Mouse (Mus musculus): ENCODE measurements around the gene Itga9. TPM values are rescaled to one million over a fixed set of nuclear protein-coding genes. Genes with fewer than 3 reads are reported as not detected.

Itga9 gene
- polyA plus RNA-seq (2015; fragmentation: Nextera tagmentation; extraction: Ambion mirVana): 23.4 and 23.8 TPM in 2 replicates

- Histone ChIP-seq H3K4me2 (peak within 1 kb of the TSS; percentile 97), H3K9me3 (no peaks in the 10 kb centered on the region), H3K27ac (peak within 1 kb of the TSS; percentile 54), H3K4me3 (peak within 1 kb of the TSS; percentile 62), H3K4me1 (peaks cover 27% of the 10 kb centered on the region), H3K36me3 (no peaks in the 10 kb centered on the region), H3K27me3 (no peaks in the 10 kb centered on the region; the same call in 1 of the 2 replicates), H3K9ac (peak within 1 kb of the TSS; percentile 61)
- WGBS: 9% methylated on average over 40 of the region's 42 CpGs
- peak; percentile 84 for ATAC-seq (ENCODE audit: borderline replicate concordance, extremely low read depth, low FRiP score, low TSS enrichment)
Measured at GRCm38 (mm10) chr9:118606148-118606816, at the start of gene Itga9. Itga9 (plus strand) TSS chr9:118606690.

- Histone ChIP-seq H3K9ac (no peak overlapping the region), H3K4me2 (no peak overlapping the region), H3K36me3 (peaks cover 78% of the 10 kb centered on the region), H3K9me3 (no peaks in the 10 kb centered on the region), H3K27me3 (no peaks in the 10 kb centered on the region), H3K27ac (no peak overlapping the region), H3K4me3 (no peak overlapping the region), H3K4me1 (no peaks in the 10 kb centered on the region)
- WGBS: 76% methylated on average over 24 of the region's 24 CpGs
- 0 out of 2 replicates have a peak, but pooled peaks have one; percentile 11 for ATAC-seq (ENCODE audit: borderline replicate concordance, extremely low read depth, low FRiP score, low TSS enrichment)
Measured at GRCm38 (mm10) chr9:118556951-118557780, 49.3 kb upstream of the Itga9 start.

GRCm38 (mm10) chr9:118563356-118563755 lies 43.1 kb upstream of the Itga9 start:
- Histone ChIP-seq H3K27ac (no peak overlapping the region), H3K9me3 (no peaks in the 10 kb centered on the region), H3K27me3 (no peaks in the 10 kb centered on the region), H3K9ac (no peak overlapping the region), H3K4me3 (no peak overlapping the region), H3K36me3 (peaks cover 82% of the 10 kb centered on the region), H3K4me1 (no peaks in the 10 kb centered on the region), H3K4me2 (no peak overlapping the region)
- WGBS: 95% methylated on average over 11 of the region's 11 CpGs
- no peak for ATAC-seq (ENCODE audit: borderline replicate concordance, extremely low read depth, low FRiP score, low TSS enrichment)

GRCm38 (mm10) chr9:118563866-118564265 lies 42.6 kb upstream of the Itga9 start:
- Histone ChIP-seq H3K4me2 (no peak overlapping the region), H3K36me3 (peaks cover 78% of the 10 kb centered on the region), H3K27me3 (no peaks in the 10 kb centered on the region), H3K27ac (no peak overlapping the region), H3K9me3 (no peaks in the 10 kb centered on the region), H3K9ac (no peak overlapping the region), H3K4me1 (no peaks in the 10 kb centered on the region), H3K4me3 (no peak overlapping the region)
- 87% methylated on average over 7 of the region's 7 CpGs for WGBS
- ATAC-seq (ENCODE audit: borderline replicate concordance, extremely low read depth, low FRiP score, low TSS enrichment): no peak

DNA sequence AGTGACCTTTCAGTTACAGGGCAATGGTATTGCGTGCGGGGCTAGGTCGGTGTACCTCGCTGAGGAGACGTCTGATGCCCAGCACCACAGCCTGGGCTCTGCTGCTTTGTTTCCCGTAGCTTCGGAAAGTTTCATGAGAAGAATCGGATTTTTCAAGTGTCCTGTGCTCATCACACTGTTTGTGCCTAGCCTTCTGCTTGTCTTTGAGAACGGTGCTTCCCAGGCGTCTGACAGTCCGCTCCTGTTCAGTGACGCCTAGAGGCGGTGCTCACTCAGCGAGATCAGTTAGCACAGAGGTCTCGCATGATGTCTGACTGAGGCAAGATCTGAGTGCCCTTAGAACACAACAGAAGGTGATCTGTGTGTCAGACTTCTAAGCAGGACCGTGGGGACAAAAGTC lies 41.8 kb upstream of the Itga9 start:
- 83% methylated on average over 16 of the region's 16 CpGs for WGBS
- no peak overlapping the region for H3K27ac ChIP-seq
- H3K4me2 ChIP-seq: no peak overlapping the region
- peaks cover 78% of the 10 kb centered on the region for H3K36me3 ChIP-seq
- no peak overlapping the region for H3K9ac ChIP-seq
- no peaks in the 10 kb centered on the region for H3K4me1 ChIP-seq
- no peak overlapping the region for H3K4me3 ChIP-seq
- no peak for ATAC-seq (ENCODE audit: borderline replicate concordance, extremely low read depth, low FRiP score, low TSS enrichment)
- no peaks in the 10 kb centered on the region for H3K9me3 ChIP-seq
- no peaks in the 10 kb centered on the region for H3K27me3 ChIP-seq

GRCm38 (mm10) chr9:118569328-118569727 lies 37.2 kb upstream of the Itga9 start:
- Histone ChIP-seq H3K36me3 (peaks cover 58% of the 10 kb centered on the region), H3K27me3 (no peaks in the 10 kb centered on the region), H3K4me3 (no peak overlapping the region), H3K27ac (no peak overlapping the region), H3K9ac (no peak overlapping the region), H3K9me3 (no peaks in the 10 kb centered on the region), H3K4me2 (no peak overlapping the region), H3K4me1 (no peaks in the 10 kb centered on the region)
- no peak for ATAC-seq (ENCODE audit: borderline replicate concordance, extremely low read depth, low FRiP score, low TSS enrichment)
- 87% methylated on average over 6 of the region's 6 CpGs for WGBS

DNA sequence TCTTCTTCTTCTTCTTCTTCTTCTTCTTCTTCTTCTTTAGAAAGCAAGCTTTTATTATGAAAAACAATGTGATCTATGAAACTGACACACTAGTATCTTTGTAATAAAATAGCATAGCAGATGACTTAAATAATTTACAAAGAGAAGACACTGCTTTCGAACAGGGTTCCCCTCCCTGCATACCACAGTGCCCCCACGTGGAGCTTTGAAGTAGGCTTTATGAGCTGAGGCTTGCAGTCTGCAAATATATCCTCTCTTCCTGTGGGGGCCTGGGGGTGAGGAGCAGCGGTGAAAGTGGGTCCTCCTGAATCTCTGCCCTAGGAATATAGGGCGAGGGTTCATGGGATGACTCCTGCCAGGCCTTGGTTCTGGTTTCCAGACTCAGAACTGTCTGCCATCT lies 35.6 kb upstream of the Itga9 start:
- H3K27ac ChIP-seq: no peak overlapping the region
- no peak for ATAC-seq (ENCODE audit: borderline replicate concordance, extremely low read depth, low FRiP score, low TSS enrichment)
- no peak overlapping the region for H3K4me3 ChIP-seq
- WGBS: 65% methylated on average over 4 of the region's 4 CpGs
- no peaks in the 10 kb centered on the region for H3K9me3 ChIP-seq
- H3K36me3 ChIP-seq: peaks cover 54% of the 10 kb centered on the region
- H3K27me3 ChIP-seq: no peaks in the 10 kb centered on the region
- H3K9ac ChIP-seq: no peak overlapping the region
- no peaks in the 10 kb centered on the region for H3K4me1 ChIP-seq
- H3K4me2 ChIP-seq: no peak overlapping the region

- Histone ChIP-seq H3K4me2 (no peak overlapping the region), H3K36me3 (peaks cover 52% of the 10 kb centered on the region), H3K27me3 (no peaks in the 10 kb centered on the region), H3K4me3 (no peak overlapping the region), H3K4me1 (no peaks in the 10 kb centered on the region), H3K9ac (no peak overlapping the region), H3K9me3 (no peaks in the 10 kb centered on the region), H3K27ac (no peak overlapping the region)
- no peak for ATAC-seq (ENCODE audit: borderline replicate concordance, extremely low read depth, low FRiP score, low TSS enrichment)
- WGBS: 78% methylated on average over 4 of the region's 4 CpGs
Measured at GRCm38 (mm10) chr9:118571701-118572100, 34.8 kb upstream of the Itga9 start.

DNA sequence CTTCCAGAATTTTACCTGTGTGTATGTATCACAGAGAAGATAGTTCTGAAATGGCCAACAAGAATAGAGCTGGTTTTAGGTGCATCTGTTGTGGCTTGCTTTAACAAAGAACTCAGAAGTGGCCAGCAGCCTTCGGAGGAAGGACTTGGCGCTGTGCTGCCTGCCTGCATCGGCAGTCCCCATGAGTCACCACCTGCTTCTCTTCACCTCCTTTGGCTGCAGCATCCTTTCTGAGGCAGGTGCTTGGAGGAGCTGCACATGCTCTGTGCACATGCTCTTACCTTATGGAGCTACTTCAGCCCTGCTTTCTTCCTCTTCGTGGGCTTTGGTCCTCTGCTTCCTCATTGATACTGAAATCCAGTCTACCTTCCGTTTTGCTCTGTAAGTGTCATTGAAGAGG lies 31.6 kb upstream of the Itga9 start:
- no peak overlapping the region for H3K4me3 ChIP-seq
- no peak overlapping the region for H3K9ac ChIP-seq
- H3K27ac ChIP-seq: no peak overlapping the region
- no peaks in the 10 kb centered on the region for H3K27me3 ChIP-seq
- peaks cover 47% of the 10 kb centered on the region for H3K36me3 ChIP-seq
- no peak for ATAC-seq (ENCODE audit: borderline replicate concordance, extremely low read depth, low FRiP score, low TSS enrichment)
- H3K4me2 ChIP-seq: no peak overlapping the region
- H3K9me3 ChIP-seq: no peaks in the 10 kb centered on the region
- WGBS: 92% methylated on average over 5 of the region's 5 CpGs
- no peaks in the 10 kb centered on the region for H3K4me1 ChIP-seq

DNA sequence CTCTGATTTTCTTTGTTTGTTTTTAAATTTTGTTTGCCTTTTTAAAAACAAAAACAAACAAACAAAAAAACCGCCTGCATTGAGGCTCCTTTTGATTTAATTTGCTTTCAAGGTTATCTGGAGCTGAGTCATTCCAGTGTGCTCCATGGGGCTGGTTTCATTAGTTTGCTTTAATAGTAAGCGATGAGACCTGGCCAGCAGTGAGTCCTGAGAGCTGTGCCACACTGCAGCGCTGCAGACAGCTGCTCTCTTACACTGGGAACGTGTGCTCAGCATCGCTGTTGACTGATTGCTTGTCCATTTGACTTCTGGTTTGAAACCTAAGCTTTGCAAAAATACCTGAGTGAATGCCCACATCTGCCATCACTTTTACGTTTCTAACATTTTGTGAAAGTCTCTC lies 26.1 kb upstream of the Itga9 start:
- Histone ChIP-seq H3K27me3 (no peaks in the 10 kb centered on the region), H3K9ac (no peak overlapping the region), H3K27ac (no peak overlapping the region), H3K4me2 (no peak overlapping the region), H3K4me1 (no peaks in the 10 kb centered on the region), H3K9me3 (no peaks in the 10 kb centered on the region), H3K4me3 (no peak overlapping the region), H3K36me3 (peaks cover 33% of the 10 kb centered on the region; the same call in 1 of the 2 replicates)
- no peak for ATAC-seq (ENCODE audit: borderline replicate concordance, extremely low read depth, low FRiP score, low TSS enrichment)
- 66% methylated on average over 6 of the region's 6 CpGs for WGBS

GRCm38 (mm10) chr9:118582757-118583156 lies 23.7 kb upstream of the Itga9 start:
- peaks cover 19% of the 10 kb centered on the region; the same call in 1 of the 2 replicates for H3K36me3 ChIP-seq
- H3K4me1 ChIP-seq: no peaks in the 10 kb centered on the region
- no peak overlapping the region for H3K27ac ChIP-seq
- H3K27me3 ChIP-seq: no peaks in the 10 kb centered on the region
- WGBS: 51% methylated on average over 6 of the region's 6 CpGs
- no peak overlapping the region for H3K4me3 ChIP-seq
- H3K4me2 ChIP-seq: no peak overlapping the region
- H3K9me3 ChIP-seq: no peaks in the 10 kb centered on the region
- no peak overlapping the region for H3K9ac ChIP-seq
- ATAC-seq (ENCODE audit: borderline replicate concordance, extremely low read depth, low FRiP score, low TSS enrichment): no peak

GRCm38 (mm10) chr9:118584838-118585237 lies 21.7 kb upstream of the Itga9 start:
- Histone ChIP-seq H3K27me3 (no peaks in the 10 kb centered on the region), H3K36me3 (peaks cover 12% of the 10 kb centered on the region; the same call in 1 of the 2 replicates)

More at GRCm38 (mm10) chr9:118584838-118585237, 21.7 kb upstream of the Itga9 start:
- Histone ChIP-seq H3K4me1 (no peaks in the 10 kb centered on the region), H3K4me3 (no peak overlapping the region), H3K27ac (no peak overlapping the region), H3K9me3 (no peaks in the 10 kb centered on the region), H3K9ac (no peak overlapping the region), H3K4me2 (no peak overlapping the region)
- WGBS: 92% methylated on average over 1 of the region's 1 CpGs
- no peak for ATAC-seq (ENCODE audit: borderline replicate concordance, extremely low read depth, low FRiP score, low TSS enrichment)

Measured in lung, embryonic 15.5 days (tissue).